ENCODE assay signal across 19 mouse cellular contexts in the genomic region with DNA sequence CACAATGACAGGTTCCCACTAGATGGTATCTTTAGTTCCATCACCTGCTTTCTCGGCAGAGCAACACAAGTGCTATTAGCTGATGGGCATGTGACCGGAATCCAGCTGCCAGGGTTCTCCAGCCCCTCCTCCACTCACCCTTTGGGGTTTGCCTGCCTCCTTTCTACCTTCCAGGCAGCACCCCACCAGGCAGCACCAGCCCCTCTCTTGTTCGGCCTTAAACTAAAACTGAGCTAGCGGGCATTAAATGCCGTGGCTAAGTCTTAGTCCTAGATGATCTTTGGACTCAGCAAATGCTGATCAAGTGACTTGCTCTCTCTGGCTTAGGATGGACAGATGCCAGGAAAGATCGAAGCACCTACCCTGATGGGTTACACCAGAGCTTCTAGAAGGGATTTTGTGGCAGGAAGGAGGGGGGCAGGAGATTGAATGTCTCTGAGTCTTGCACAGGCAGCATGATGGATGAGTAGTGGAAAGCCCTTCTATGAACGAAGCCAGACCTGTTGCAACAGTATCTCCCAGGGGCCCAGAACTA. TPM values are rescaled to one million over a fixed set of nuclear protein-coding genes. Genes with fewer than 3 reads are reported as not detected.
A peak's percentile ranks its signal among the peaks of the same experiment; 100 is the strongest.
DNase-seq lines count a peak whose midpoint lies in the region; ATAC-seq and TF ChIP-seq lines count a peak whose summit lies in the region.
"Had no signal": no experiment of that assay in that cellular context is flagged by ENCODE, and none has a peak within 500 bp of the region (broad histone marks: within the 10 kb centered on the region; RNA-seq: fewer than 3 reads in every experiment).

No protein-coding gene starts in this region.

- no peak for TF ChIP-seq POLR2A in kidney, adult 2 months (IDR thresholded peaks at IDR 0.05; ENCODE audit: low read depth, low read length)

- H3K4me2 ChIP-seq in kidney, embryonic 14.5 days (replicated peaks; ENCODE audit: low read depth, low read length), result no peak overlapping the region
- no peak overlapping the region for H3K4me2 ChIP-seq in embryonic facial prominence, embryonic 12.5 days (replicated peaks)
- H3K4me2 ChIP-seq in midbrain, postnatal 0 days (ENCODE audit: low read depth, low read length, poor library complexity, severe bottlenecking), result no peak overlapping the region
- H3K4me2 ChIP-seq: liver, embryonic 15.5 days; midbrain, embryonic 12.5 days had no signal

- H3K36me3 ChIP-seq in kidney, adult 2 months (ENCODE audit: control insufficient read depth, insufficient read depth, low read length), result no peaks in the 10 kb centered on the region
- no peaks in the 10 kb centered on the region for H3K36me3 ChIP-seq in kidney, embryonic 14.5 days (ENCODE audit: control insufficient read depth, insufficient read depth, low read length)
- H3K36me3 ChIP-seq in embryonic facial prominence, embryonic 12.5 days, result no peaks in the 10 kb centered on the region
- H3K36me3 ChIP-seq in midbrain, postnatal 0 days (ENCODE audit: insufficient read depth, low read length), result no peaks in the 10 kb centered on the region
- H3K36me3 ChIP-seq: heart, embryonic 13.5 days; liver, embryonic 15.5 days; midbrain, embryonic 12.5 days had no signal

- H3K27me3 ChIP-seq in kidney, adult 2 months (replicated peaks; ENCODE audit: control insufficient read depth, insufficient read depth, low read length), result no peaks in the 10 kb centered on the region
- no peaks in the 10 kb centered on the region for H3K27me3 ChIP-seq in kidney, embryonic 14.5 days (ENCODE audit: control insufficient read depth, insufficient read depth, low read length)
- H3K27me3 ChIP-seq in embryonic facial prominence, embryonic 12.5 days, result no peaks in the 10 kb centered on the region
- H3K27me3 ChIP-seq in midbrain, postnatal 0 days (ENCODE audit: insufficient read depth, low read length), result no peaks in the 10 kb centered on the region

- TF ChIP-seq CTCF in gastrocnemius, adult 2 months (IDR thresholded peaks at IDR 0.05), result no peak
- no peak for TF ChIP-seq CTCF in kidney, adult 2 months (conservative IDR thresholded peaks at IDR 0.05; ENCODE audit: insufficient read depth, insufficient read length, low read depth, low read length)
- no peak for TF ChIP-seq CTCF in midbrain, postnatal 0 days (IDR thresholded peaks at IDR 0.05)

- H3K9me3 ChIP-seq in kidney, embryonic 14.5 days (ENCODE audit: control insufficient read depth, low read length), result no peaks in the 10 kb centered on the region
- no peaks in the 10 kb centered on the region for H3K9me3 ChIP-seq in embryonic facial prominence, embryonic 12.5 days
- H3K9me3 ChIP-seq in midbrain, postnatal 0 days (ENCODE audit: low read length), result no peaks in the 10 kb centered on the region
- H3K9me3 ChIP-seq: heart, embryonic 13.5 days; liver, embryonic 15.5 days; midbrain, embryonic 12.5 days had no signal

- DNase-seq in gastrocnemius, adult 2 months, result peak; percentile 60
- DNase-seq in gastrocnemius, postnatal 36 days, result no peak
- DNase-seq in kidney, adult 2 months, result peak; percentile 85
- DNase-seq in skeletal muscle tissue, adult 2 months (ENCODE audit: low read depth, low spot score), result peak; percentile 74
- no peak for DNase-seq in midbrain, postnatal 0 days (ENCODE audit: low spot score)
- DNase-seq: adrenal gland, adult 2 months; B cell, adult 2 months; cerebellum, adult 2 months; left cerebral cortex, postnatal 4 days; right cerebral cortex, adult 18-20 months; spleen, adult 18-20 months had no signal

- peak overlapping the region; percentile 86 for H3K27ac ChIP-seq in gastrocnemius, adult 2 months
- H3K27ac ChIP-seq in kidney, adult 2 months (ENCODE audit: insufficient read depth, low read depth, low read length), result no peak overlapping the region
- no peak overlapping the region for H3K27ac ChIP-seq in kidney, embryonic 14.5 days (ENCODE audit: low read depth, low read length)
- H3K27ac ChIP-seq in embryonic facial prominence, embryonic 12.5 days, result 0 out of 2 replicates have a peak overlapping the region, but pooled peaks have one; percentile 61
- H3K27ac ChIP-seq in midbrain, postnatal 0 days (ENCODE audit: low read depth, low read length), result no peak overlapping the region
- H3K27ac ChIP-seq: liver, embryonic 15.5 days; midbrain, embryonic 12.5 days had no signal

- no peak for ATAC-seq in kidney, embryonic 14.5 days (ENCODE audit: low FRiP score, low TSS enrichment)
- ATAC-seq in embryonic facial prominence, embryonic 12.5 days (ENCODE audit: insufficient number of reproducible peaks, insufficient read depth, low FRiP score, low TSS enrichment), result no peak
- no peak for ATAC-seq in midbrain, postnatal 0 days (ENCODE audit: low FRiP score)
- no peak for ATAC-seq in megakaryocyte-erythroid progenitor cell, adult 5-6 weeks (replicated peaks; ENCODE audit: low FRiP score, low TSS enrichment, poor library complexity, severe bottlenecking)
- ATAC-seq: forebrain, embryonic 16.5 days had no signal

- no peaks in the 10 kb centered on the region; the same call in 1 of the 2 replicates for H3K4me1 ChIP-seq in kidney, adult 2 months (ENCODE audit: control insufficient read depth, insufficient read depth, low read length)
- peaks cover 8% of the 10 kb centered on the region for H3K4me1 ChIP-seq in kidney, embryonic 14.5 days (ENCODE audit: control insufficient read depth, insufficient read depth, low read length)
- H3K4me1 ChIP-seq in embryonic facial prominence, embryonic 12.5 days, result peaks cover 17% of the 10 kb centered on the region; the same call in 1 of the 2 replicates
- no peaks in the 10 kb centered on the region for H3K4me1 ChIP-seq in midbrain, postnatal 0 days (ENCODE audit: insufficient read depth, low read length)
- H3K4me1 ChIP-seq: liver, embryonic 15.5 days; midbrain, embryonic 12.5 days had no signal

- 61% methylated on average over 7 of the region's 7 CpGs for WGBS in kidney, adult 2 months
- WGBS in kidney, embryonic 14.5 days, result 68% methylated on average over 7 of the region's 7 CpGs
- WGBS in embryonic facial prominence, embryonic 12.5 days, result 72% methylated on average over 7 of the region's 7 CpGs
- 84% methylated on average over 7 of the region's 7 CpGs for WGBS in midbrain, postnatal 0 days

- H3K9ac ChIP-seq in kidney, embryonic 14.5 days (ENCODE audit: low read depth, low read length), result no peak overlapping the region
- H3K9ac ChIP-seq in embryonic facial prominence, embryonic 12.5 days, result no peak overlapping the region
- no peak overlapping the region for H3K9ac ChIP-seq in midbrain, postnatal 0 days (replicated peaks; ENCODE audit: low read length, poor library complexity, severe bottlenecking)
- H3K9ac ChIP-seq: liver, embryonic 15.5 days; midbrain, embryonic 12.5 days had no signal

- intact Hi-C loops in gastrocnemius, adult 2 months (cut with DNase I), result no loop called here
- intact Hi-C loops in gastrocnemius, postnatal 36 days (cut with DNase I), result loop anchor here (5.0 kb wide), 1 partner anchor 44 kb away; no protein-coding TSS in a partner anchor

- no peak overlapping the region for H3K4me3 ChIP-seq in gastrocnemius, adult 2 months
- no peak overlapping the region for H3K4me3 ChIP-seq in kidney, adult 2 months (ENCODE audit: insufficient read depth, low read depth, low read length)
- no peak overlapping the region for H3K4me3 ChIP-seq in kidney, embryonic 14.5 days (ENCODE audit: low read length)
- no peak overlapping the region for H3K4me3 ChIP-seq in embryonic facial prominence, embryonic 12.5 days
- H3K4me3 ChIP-seq in midbrain, postnatal 0 days (ENCODE audit: low read depth, low read length), result no peak overlapping the region
- H3K4me3 ChIP-seq: liver, embryonic 15.5 days; midbrain, embryonic 12.5 days had no signal

RNA-seq across cellular contexts. Expression of gene Lmod1, which starts 1.2 kb away (rescaled TPM):
- total RNA-seq in gastrocnemius, adult 2 months (2021), result 1 to 10 TPM; 4.5 to 5.3 TPM
- 1 to 10 TPM; 2.4 to 4.6 TPM for total RNA-seq in gastrocnemius, postnatal 36 days (2021)
- 2.6 and 3.8 TPM in 2 replicates for polyA plus RNA-seq in kidney, adult 2 months (2012; rRNA removed)
- polyA plus RNA-seq in kidney, embryonic 14.5 days (2014; fragmentation: Nextera tagmentation; extraction: Ambion mirVana), result 0.27 and 0.55 TPM in 2 replicates
- 0.50 and 0.87 TPM in 2 replicates for polyA plus RNA-seq in embryonic facial prominence, embryonic 12.5 days (2016; fragmentation: Nextera tagmentation; extraction: Ambion mirVana)
- total RNA-seq in midbrain, postnatal 0 days (2014; rRNA removed), result 0.16 TPM in 1 of 2 replicates, not detected in the other
- polyA plus RNA-seq in midbrain, postnatal 0 days (2015; fragmentation: Nextera tagmentation; extraction: Ambion mirVana), result 0.26 and 0.35 TPM in 2 replicates
- not detected in 2 replicates for total RNA-seq in megakaryocyte-erythroid progenitor cell, adult 5-6 weeks (2014; fragmentation: Nextera tagmentation)
- total RNA-seq in megakaryocyte-erythroid progenitor cell, adult 5-6 weeks (2017), result not detected in 2 replicates
- total RNA-seq: hematopoietic stem cell, adult 5-6 weeks had no signal

RNA-seq across cellular contexts. Expression of gene Timm17a, which starts 9.9 kb away (rescaled TPM):
- 100 to 1,000 TPM; 282 to 343 TPM for total RNA-seq in gastrocnemius, adult 2 months (2021)
- 100 to 1,000 TPM; 270 to 308 TPM for total RNA-seq in gastrocnemius, postnatal 36 days (2021)
- 122 and 134 TPM in 2 replicates for polyA plus RNA-seq in kidney, adult 2 months (2012; rRNA removed)
- polyA plus RNA-seq in kidney, embryonic 14.5 days (2014; fragmentation: Nextera tagmentation; extraction: Ambion mirVana), result 213 and 232 TPM in 2 replicates
- 172 and 177 TPM in 2 replicates for polyA plus RNA-seq in embryonic facial prominence, embryonic 12.5 days (2016; fragmentation: Nextera tagmentation; extraction: Ambion mirVana)
- 19.0 and 34.4 TPM in 2 replicates for total RNA-seq in midbrain, postnatal 0 days (2014; rRNA removed)
- 165 and 166 TPM in 2 replicates for polyA plus RNA-seq in midbrain, postnatal 0 days (2015; fragmentation: Nextera tagmentation; extraction: Ambion mirVana)
- total RNA-seq in megakaryocyte-erythroid progenitor cell, adult 5-6 weeks (2014; fragmentation: Nextera tagmentation), result 98.7 and 119 TPM in 2 replicates
- 34.5 and 46.8 TPM in 2 replicates for total RNA-seq in megakaryocyte-erythroid progenitor cell, adult 5-6 weeks (2017)

RNA-seq across cellular contexts. Expression of gene Rnpep, which starts 39.5 kb away (rescaled TPM):
- 10 to 100 TPM; 11.9 to 15.8 TPM for total RNA-seq in gastrocnemius, adult 2 months (2021)
- total RNA-seq in gastrocnemius, postnatal 36 days (2021), result 10 to 100 TPM; 11.1 to 11.3 TPM
- polyA plus RNA-seq in kidney, adult 2 months (2012; rRNA removed), result 28.7 and 29.1 TPM in 2 replicates
- polyA plus RNA-seq in kidney, embryonic 14.5 days (2014; fragmentation: Nextera tagmentation; extraction: Ambion mirVana), result 66.6 and 86.8 TPM in 2 replicates
- polyA plus RNA-seq in embryonic facial prominence, embryonic 12.5 days (2016; fragmentation: Nextera tagmentation; extraction: Ambion mirVana), result 91.1 and 93.5 TPM in 2 replicates
- 76.3 and 79.7 TPM in 2 replicates for total RNA-seq in midbrain, postnatal 0 days (2014; rRNA removed)
- 49.2 and 52.4 TPM in 2 replicates for polyA plus RNA-seq in midbrain, postnatal 0 days (2015; fragmentation: Nextera tagmentation; extraction: Ambion mirVana)
- total RNA-seq in megakaryocyte-erythroid progenitor cell, adult 5-6 weeks (2014; fragmentation: Nextera tagmentation), result 29.7 and 53.8 TPM in 2 replicates
- total RNA-seq in megakaryocyte-erythroid progenitor cell, adult 5-6 weeks (2017), result 19.1 and 22.6 TPM in 2 replicates

RNA-seq across cellular contexts. Expression of gene Shisa4, which starts 51.6 kb away (rescaled TPM):
- total RNA-seq in gastrocnemius, adult 2 months (2021), result 100 to 1,000 TPM; 139 to 152 TPM
- total RNA-seq in gastrocnemius, postnatal 36 days (2021), result 100 to 1,000 TPM; 198 to 200 TPM
- 21.1 and 22.6 TPM in 2 replicates for polyA plus RNA-seq in kidney, adult 2 months (2012; rRNA removed)
- 33.0 and 39.6 TPM in 2 replicates for polyA plus RNA-seq in kidney, embryonic 14.5 days (2014; fragmentation: Nextera tagmentation; extraction: Ambion mirVana)
- 43.5 and 43.6 TPM in 2 replicates for polyA plus RNA-seq in embryonic facial prominence, embryonic 12.5 days (2016; fragmentation: Nextera tagmentation; extraction: Ambion mirVana)
- total RNA-seq in midbrain, postnatal 0 days (2014; rRNA removed), result 129 and 133 TPM in 2 replicates
- 141 and 146 TPM in 2 replicates for polyA plus RNA-seq in midbrain, postnatal 0 days (2015; fragmentation: Nextera tagmentation; extraction: Ambion mirVana)
- not detected in 2 replicates for total RNA-seq in megakaryocyte-erythroid progenitor cell, adult 5-6 weeks (2014; fragmentation: Nextera tagmentation)
- total RNA-seq in megakaryocyte-erythroid progenitor cell, adult 5-6 weeks (2017), result not detected in 2 replicates
- total RNA-seq: hematopoietic stem cell, adult 5-6 weeks had no signal

Comparison
In these comparisons a context has a peak if more than half of its experiments do, and no peak if none do; other contexts are left out.
1. DNase-seq: peak in gastrocnemius, adult 2 months (single experiment), kidney, adult 2 months (single experiment) and skeletal muscle tissue, adult 2 months (single experiment); none in gastrocnemius, postnatal 36 days (0 of 2) and midbrain, postnatal 0 days (single experiment).
2. H3K27ac ChIP-seq: peak in gastrocnemius, adult 2 months (single experiment) and embryonic facial prominence, embryonic 12.5 days (single experiment); none in kidney, adult 2 months (single experiment), kidney, embryonic 14.5 days (single experiment) and midbrain, postnatal 0 days (single experiment).